Comparison of ENCODE assay signal across 17 mouse cellular contexts in the genomic region with DNA sequence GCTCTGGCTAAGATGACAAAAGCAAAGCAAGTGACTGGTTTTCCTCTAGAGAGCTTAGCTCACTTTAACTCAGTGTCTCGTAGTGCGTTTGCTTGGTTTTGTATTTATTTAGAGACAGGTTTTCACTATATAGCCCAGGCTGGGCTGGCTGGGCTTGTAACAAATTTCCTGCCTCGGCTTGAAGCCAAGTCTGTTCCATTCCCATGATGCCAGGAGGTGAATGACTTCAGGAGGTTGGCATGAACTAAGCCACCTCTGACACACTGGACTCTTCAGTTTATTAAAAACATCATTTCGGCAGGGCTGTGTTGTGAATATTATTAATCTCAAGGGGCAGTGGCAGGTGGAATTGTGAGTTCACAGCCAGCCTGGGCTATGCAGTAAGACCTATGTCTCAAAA. TPM values are rescaled to one million over a fixed set of nuclear protein-coding genes. Genes with fewer than 3 reads are reported as not detected.
DNase-seq lines count a peak whose midpoint lies in the region; ATAC-seq and TF ChIP-seq lines count a peak whose summit lies in the region.
"Had no signal": no experiment of that assay in that cellular context is flagged by ENCODE, and none has a peak within 500 bp of the region (broad histone marks: within the 10 kb centered on the region; RNA-seq: fewer than 3 reads in every experiment).

No protein-coding gene starts in this region.

- no peaks in the 10 kb centered on the region for H3K36me3 ChIP-seq in kidney, embryonic 14.5 days (ENCODE audit: control insufficient read depth, insufficient read depth, low read length)
- 0 out of 2 replicates have a peak, but pooled peaks cover 3% of the 10 kb centered on the region for H3K36me3 ChIP-seq in heart, postnatal 0 days (replicated peaks; ENCODE audit: control insufficient read depth, insufficient read depth, low read length)
- H3K36me3 ChIP-seq in forebrain, embryonic 16.5 days (ENCODE audit: control insufficient read depth, insufficient read depth) = no peaks in the 10 kb centered on the region
- H3K36me3 ChIP-seq: embryonic facial prominence, embryonic 12.5 days; lung, embryonic 15.5 days had no signal

- no peaks in the 10 kb centered on the region for H3K9me3 ChIP-seq in kidney, embryonic 14.5 days (ENCODE audit: control insufficient read depth, low read length)
- no peaks in the 10 kb centered on the region for H3K9me3 ChIP-seq in heart, postnatal 0 days (replicated peaks; ENCODE audit: control insufficient read depth, low read length)
- H3K9me3 ChIP-seq in forebrain, embryonic 16.5 days (ENCODE audit: control insufficient read depth, low read length) = no peaks in the 10 kb centered on the region
- H3K9me3 ChIP-seq: embryonic facial prominence, embryonic 12.5 days; lung, embryonic 15.5 days; megakaryocyte, embryonic 14.5 days had no signal

- ATAC-seq in kidney, embryonic 14.5 days (ENCODE audit: low FRiP score, low TSS enrichment) = no peak
- peak; percentile 67 for ATAC-seq in heart, postnatal 0 days (ENCODE audit: insufficient read depth, low read depth)
- ATAC-seq in forebrain, embryonic 16.5 days = no peak
- ATAC-seq: hindbrain, postnatal 0 days had no signal

- no peaks in the 10 kb centered on the region for H3K27me3 ChIP-seq in kidney, embryonic 14.5 days (ENCODE audit: control insufficient read depth, insufficient read depth, low read length)
- H3K27me3 ChIP-seq in heart, postnatal 0 days (ENCODE audit: control insufficient read depth, insufficient read depth, low read length) = no peaks in the 10 kb centered on the region
- no peaks in the 10 kb centered on the region for H3K27me3 ChIP-seq in forebrain, embryonic 16.5 days (replicated peaks; ENCODE audit: control insufficient read depth, insufficient read depth, low read length)
- H3K27me3 ChIP-seq: CH12.LX; embryonic facial prominence, embryonic 12.5 days; lung, embryonic 15.5 days; megakaryocyte, embryonic 14.5 days had no signal

- no peak for TF ChIP-seq EP300 in heart, postnatal 0 days (IDR thresholded peaks at IDR 0.05; ENCODE audit: low read depth)

- peak; percentile 85 for DNase-seq in heart, adult 11 months
- no peak for DNase-seq in heart, postnatal 25 days (ENCODE audit: low spot score)
- peak; percentile 40 for DNase-seq in kidney, postnatal 14 days
- DNase-seq in brain, adult 2 months (ENCODE audit: low read depth, low spot score) = peak; percentile 71
- DNase-seq in heart, postnatal 0 days (ENCODE audit: low spot score) = no peak
- DNase-seq in left cerebral cortex, postnatal 10 days (ENCODE audit: extremely low spot score in 1 of 2, low spot score in 2 of 2) = no peak
- DNase-seq: adrenal gland, adult 2 months; liver had no signal

- WGBS in kidney, embryonic 14.5 days = 87% methylated on average over 4 of the region's 4 CpGs
- 40% methylated on average over 4 of the region's 4 CpGs for WGBS in heart, postnatal 0 days
- WGBS in forebrain, embryonic 16.5 days = 92% methylated on average over 4 of the region's 4 CpGs

- H3K4me1 ChIP-seq in kidney, embryonic 14.5 days (ENCODE audit: control insufficient read depth, insufficient read depth, low read length) = no peaks in the 10 kb centered on the region
- H3K4me1 ChIP-seq in heart, postnatal 0 days (ENCODE audit: control insufficient read depth, insufficient read depth) = 0 out of 2 replicates have a peak, but pooled peaks cover 12% of the 10 kb centered on the region
- H3K4me1 ChIP-seq in forebrain, embryonic 16.5 days (replicated peaks; ENCODE audit: control insufficient read depth, insufficient read depth, low read length) = peaks cover 1% of the 10 kb centered on the region
- H3K4me1 ChIP-seq: embryonic facial prominence, embryonic 12.5 days had no signal

- H3K27ac ChIP-seq in kidney, embryonic 14.5 days (ENCODE audit: low read depth, low read length) = no peak overlapping the region
- peak overlapping the region; percentile 81 for H3K27ac ChIP-seq in heart, postnatal 0 days (ENCODE audit: low read depth)
- no peak overlapping the region for H3K27ac ChIP-seq in forebrain, embryonic 16.5 days (ENCODE audit: low read length)
- H3K27ac ChIP-seq: embryonic facial prominence, embryonic 12.5 days; hindbrain, postnatal 0 days; lung, embryonic 15.5 days had no signal

- H3K9ac ChIP-seq in kidney, embryonic 14.5 days (ENCODE audit: low read depth, low read length) = no peak overlapping the region
- no peak overlapping the region for H3K9ac ChIP-seq in heart, postnatal 0 days (replicated peaks; ENCODE audit: low read depth, low read length)
- no peak overlapping the region for H3K9ac ChIP-seq in forebrain, embryonic 16.5 days (replicated peaks; ENCODE audit: low read depth, low read length)
- H3K9ac ChIP-seq: embryonic facial prominence, embryonic 12.5 days; lung, embryonic 15.5 days had no signal

- no peak overlapping the region for H3K4me2 ChIP-seq in kidney, embryonic 14.5 days (replicated peaks; ENCODE audit: low read depth, low read length)
- H3K4me2 ChIP-seq in heart, postnatal 0 days (ENCODE audit: low read depth, low read length) = no peak overlapping the region
- H3K4me2 ChIP-seq in forebrain, embryonic 16.5 days (ENCODE audit: low read length) = no peak overlapping the region
- H3K4me2 ChIP-seq: embryonic facial prominence, embryonic 12.5 days; lung, embryonic 15.5 days had no signal

- H3K4me3 ChIP-seq in kidney, embryonic 14.5 days (ENCODE audit: low read length) = no peak overlapping the region
- no peak overlapping the region for H3K4me3 ChIP-seq in heart, postnatal 0 days (ENCODE audit: low read depth, low read length)
- H3K4me3 ChIP-seq in forebrain, embryonic 16.5 days (replicated peaks; ENCODE audit: low read length) = no peak overlapping the region
- H3K4me3 ChIP-seq: embryonic facial prominence, embryonic 12.5 days; lung, embryonic 15.5 days; megakaryocyte, embryonic 14.5 days had no signal

- intact Hi-C loops in heart, postnatal 25 days (cut with DNase I) = no loop called here
- intact Hi-C loops in left cerebral cortex, postnatal 10 days (cut with DNase I) = no loop called here

- no peak for TF ChIP-seq CTCF in heart, postnatal 0 days (IDR thresholded peaks at IDR 0.05; ENCODE audit: low read depth)

RNA-seq across cellular contexts. Expression of a gene that starts 5.8 kb away (rescaled TPM):
- 100 to 1,000 TPM; 422 to 431 TPM for total RNA-seq in heart, postnatal 25 days (2021)
- 81.8 and 91.6 TPM in 2 replicates for polyA plus RNA-seq in kidney, embryonic 14.5 days (2014; fragmentation: Nextera tagmentation; extraction: Ambion mirVana)
- 176 and 219 TPM in 2 replicates for total RNA-seq in heart, postnatal 0 days (2014; rRNA removed; ENCODE audit: low replicate concordance)
- polyA plus RNA-seq in heart, postnatal 0 days (2015; fragmentation: Nextera tagmentation; extraction: Ambion mirVana) = 609 and 634 TPM in 2 replicates
- total RNA-seq in left cerebral cortex, postnatal 10 days (2021) = 10 to 100 TPM; 42.0 to 49.5 TPM
- 53.3 and 55.8 TPM in 2 replicates for polyA plus RNA-seq in forebrain, embryonic 16.5 days (2015; fragmentation: Nextera tagmentation; extraction: Ambion mirVana)

RNA-seq across cellular contexts. Expression of a gene that starts 5.9 kb away (rescaled TPM):
- 10 to 100 TPM; 12.9 to 15.5 TPM for total RNA-seq in heart, postnatal 25 days (2021)
- 68.8 and 79.9 TPM in 2 replicates for polyA plus RNA-seq in kidney, embryonic 14.5 days (2014; fragmentation: Nextera tagmentation; extraction: Ambion mirVana)
- total RNA-seq in heart, postnatal 0 days (2014; rRNA removed; ENCODE audit: low replicate concordance) = 24.2 and 27.5 TPM in 2 replicates
- polyA plus RNA-seq in heart, postnatal 0 days (2015; fragmentation: Nextera tagmentation; extraction: Ambion mirVana) = 17.4 and 18.5 TPM in 2 replicates
- 10 to 100 TPM; 21.5 to 22.4 TPM for total RNA-seq in left cerebral cortex, postnatal 10 days (2021)
- 39.2 and 45.5 TPM in 2 replicates for polyA plus RNA-seq in forebrain, embryonic 16.5 days (2015; fragmentation: Nextera tagmentation; extraction: Ambion mirVana)

RNA-seq across cellular contexts. Expression of a gene that starts 19.3 kb away (rescaled TPM):
- total RNA-seq in heart, postnatal 25 days (2021) = not detected
- polyA plus RNA-seq in kidney, embryonic 14.5 days (2014; fragmentation: Nextera tagmentation; extraction: Ambion mirVana) = 0.29 and 0.64 TPM in 2 replicates
- not detected in 2 replicates for total RNA-seq in heart, postnatal 0 days (2014; rRNA removed; ENCODE audit: low replicate concordance)
- polyA plus RNA-seq in heart, postnatal 0 days (2015; fragmentation: Nextera tagmentation; extraction: Ambion mirVana) = 0.03 TPM in 1 of 2 replicates, not detected in the other
- 10 to 100 TPM; 30.4 to 33.3 TPM for total RNA-seq in left cerebral cortex, postnatal 10 days (2021)
- 3.6 and 5.7 TPM in 2 replicates for polyA plus RNA-seq in forebrain, embryonic 16.5 days (2015; fragmentation: Nextera tagmentation; extraction: Ambion mirVana)
- total RNA-seq: granulocyte monocyte progenitor cell, adult 5-6 weeks; neutrophil, adult 5-6 weeks had no signal

RNA-seq across cellular contexts. Expression of a gene that starts 24.1 kb away (rescaled TPM):
- 100 to 1,000 TPM; 120 to 132 TPM for total RNA-seq in heart, postnatal 25 days (2021)
- polyA plus RNA-seq in kidney, embryonic 14.5 days (2014; fragmentation: Nextera tagmentation; extraction: Ambion mirVana) = 35.3 and 41.5 TPM in 2 replicates
- 36.4 and 43.9 TPM in 2 replicates for total RNA-seq in heart, postnatal 0 days (2014; rRNA removed; ENCODE audit: low replicate concordance)
- 13.2 and 14.0 TPM in 2 replicates for polyA plus RNA-seq in heart, postnatal 0 days (2015; fragmentation: Nextera tagmentation; extraction: Ambion mirVana)
- 100 to 1,000 TPM; 224 TPM for total RNA-seq in left cerebral cortex, postnatal 10 days (2021)
- 26.8 and 30.9 TPM in 2 replicates for polyA plus RNA-seq in forebrain, embryonic 16.5 days (2015; fragmentation: Nextera tagmentation; extraction: Ambion mirVana)

Comparison
In these comparisons a context has a peak if more than half of its experiments do, and no peak if none do; other contexts are left out.
1. DNase-seq: peak in heart, adult 11 months (single experiment), kidney, postnatal 14 days (single experiment) and brain, adult 2 months (single experiment); none in heart, postnatal 25 days (single experiment), heart, postnatal 0 days (single experiment) and left cerebral cortex, postnatal 10 days (0 of 2).
2. RNA of a gene that starts 19.3 kb away (total RNA-seq): 30.4 to 33.3 TPM in left cerebral cortex, postnatal 10 days; not detected in heart, postnatal 25 days and not detected in heart, postnatal 0 days; every median in the first group is over 10 times any median in the second.